Mouse (Mus musculus) stomach, postnatal 0 days (tissue): ENCODE results near the gene Ggt6. TPM values are rescaled to one million over a fixed set of nuclear protein-coding genes. Genes with fewer than 3 reads are reported as not detected.
A peak's percentile ranks its signal among the peaks of the same experiment; 100 is the strongest.

Experiments used
- ATAC-seq: fragments of 200-750 bp; cut with Nextera tagmentation; 2 replicates; pipeline ENCODE4 v1.8.0; 2017; ENCODE audit not compliant: low FRiP score, low TSS enrichment
- DNase-seq: peaks from one replicate; pipeline ENCODE4 v3.0.0-alpha.2; 2016; ENCODE audit warnings: low spot score
- H3K27ac ChIP-seq: fragments of 300-500 bp; sonication (generic); replicated peaks from 2 replicates; pipeline ENCODE4 v1.5.1; 2014; ENCODE audit warnings: mild to moderate bottlenecking, control low read depth
- H3K27me3 ChIP-seq: fragments of 300-500 bp; sonication (generic); 2 replicates; pipeline ENCODE4 v1.6.1; 2014; ENCODE audit warnings: low read length; ENCODE audit not compliant: control insufficient read depth, insufficient read depth
- H3K36me3 ChIP-seq: fragments of 300-500 bp; sonication (generic); 2 replicates; pipeline ENCODE4 v1.6.1; 2014; ENCODE audit warnings: low read length, mixed read lengths; ENCODE audit not compliant: control insufficient read depth, insufficient read depth
- H3K4me1 ChIP-seq: fragments of 300-500 bp; sonication (generic); replicated peaks from 2 replicates; pipeline ENCODE4 v1.6.1; 2014; ENCODE audit warnings: antibody characterized with exemption; ENCODE audit not compliant: control insufficient read depth, insufficient read depth
- H3K4me2 ChIP-seq: fragments of 300-500 bp; sonication (generic); replicated peaks from 2 replicates; pipeline ENCODE4 v1.6.1; 2014; ENCODE audit warnings: low read depth, mild to moderate bottlenecking, control low read depth, moderate library complexity
- H3K4me3 ChIP-seq: fragments of 300-500 bp; sonication (generic); 2 replicates; pipeline ENCODE4 v1.5.1; 2014; ENCODE audit warnings: low read depth, low read length, control low read depth
- H3K9ac ChIP-seq: fragments of 300-500 bp; sonication (generic); 2 replicates; pipeline ENCODE4 v1.6.1; 2014; ENCODE audit warnings: mild to moderate bottlenecking, low read length, control low read depth, mixed read lengths
- H3K9me3 ChIP-seq: fragments of 300-500 bp; sonication (generic); 2 replicates; pipeline ENCODE4 v1.6.1; 2016; ENCODE audit warnings: low read length; ENCODE audit not compliant: control insufficient read depth
- CTCF ChIP-seq: IDR thresholded peaks from 2 replicates; pipeline ENCODE4 v1.5.1; 2016; ENCODE audit warnings: antibody characterized with exemption, low read depth, mild to moderate bottlenecking, moderate library complexity
- EP300 ChIP-seq: optimal IDR thresholded peaks from 2 replicates; pipeline ENCODE3; 2016; ENCODE audit warnings: antibody characterized with exemption
- WGBS: fragments of 180-500 bp; shearing (Covaris S2); extraction: QIAGEN DNeasy Blood & Tissue Kit; methylation state at CpG from one replicate; pipeline ENCODE4 v1.1.7; 2014; 5-methylcytosine and 5-hydroxymethylcytosine counted together
- polyA plus RNA-seq: library from polyadenylated mRNA; unstranded; fragments of >200 nt; fragmentation: Nextera tagmentation; extraction: Ambion mirVana; gene quantifications from 2 replicates; pipeline ENCODE4 v1.2.1, GENCODE M21; 2015

Ggt6 gene
- polyA plus RNA-seq, 1 experiment from 2014 or later: 13.0 TPM

DNA sequence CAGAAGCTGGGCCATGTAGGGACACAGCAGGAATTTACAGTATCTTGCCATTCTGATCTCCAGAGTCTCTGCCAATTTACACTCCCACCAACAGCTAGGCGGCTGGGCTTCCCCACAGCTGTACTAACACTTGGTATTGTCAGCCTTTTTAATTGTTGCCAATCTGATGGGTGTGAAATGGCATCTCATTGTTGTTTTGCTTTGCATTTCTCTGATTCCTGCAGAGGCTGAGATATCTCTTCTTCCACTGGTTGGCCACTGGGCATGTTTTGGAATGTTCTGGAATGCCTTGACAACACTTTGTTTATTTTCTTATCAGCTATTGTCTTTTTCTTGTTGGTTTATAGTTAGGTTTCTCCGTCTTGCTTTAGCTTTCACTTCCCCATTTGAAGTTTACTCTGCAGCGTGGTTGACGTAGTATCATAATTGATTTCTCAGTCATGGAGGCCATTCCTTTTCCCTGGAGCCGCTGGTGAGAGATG lies 26.2 kb downstream of the Ggt6 start:
- Histone ChIP-seq H3K27ac (no peak overlapping the region), H3K9ac (no peak overlapping the region), H3K27me3 (no peaks in the 10 kb centered on the region), H3K36me3 (no peaks in the 10 kb centered on the region), H3K4me1 (0 out of 2 replicates have a peak, but pooled peaks cover 3% of the 10 kb centered on the region), H3K4me2 (no peak overlapping the region), H3K4me3 (no peak overlapping the region), H3K9me3 (no peaks in the 10 kb centered on the region)
- DNase-seq: no peak
- no peak for ATAC-seq
- WGBS: 19% methylated on average over 5 of the region's 5 CpGs
- TF ChIP-seq CTCF (no peak), EP300 (no peak)

- DNase-seq: no peak
- no peak for ATAC-seq
- Histone ChIP-seq H3K9ac (no peak overlapping the region), H3K4me2 (no peak overlapping the region), H3K27ac (no peak overlapping the region), H3K4me1 (0 out of 2 replicates have a peak, but pooled peaks cover 10% of the 10 kb centered on the region), H3K4me3 (no peak overlapping the region), H3K27me3 (no peaks in the 10 kb centered on the region), H3K36me3 (no peaks in the 10 kb centered on the region), H3K9me3 (no peaks in the 10 kb centered on the region)
- WGBS: 65% methylated on average over 3 of the region's 3 CpGs
- TF ChIP-seq CTCF (no peak), EP300 (no peak)
Measured at GRCm38 (mm10) chr11:72464821-72465220, 29.5 kb downstream of the Ggt6 start.

- DNase-seq (no peak), ATAC-seq (peak; percentile 25)
- Histone ChIP-seq H3K4me1 (0 out of 2 replicates have a peak, but pooled peaks cover 10% of the 10 kb centered on the region), H3K27me3 (no peaks in the 10 kb centered on the region), H3K9ac (no peak overlapping the region), H3K4me3 (no peak overlapping the region), H3K27ac (peak overlapping the region; percentile 83), H3K4me2 (no peak overlapping the region; the same call in 1 of the 2 replicates), H3K9me3 (no peaks in the 10 kb centered on the region), H3K36me3 (no peaks in the 10 kb centered on the region)
- WGBS: 42% methylated on average over 11 of the region's 11 CpGs
- TF ChIP-seq CTCF: no peak
- TF ChIP-seq EP300: no peak
Measured at GRCm38 (mm10) chr11:72465978-72466693, 30.8 kb downstream of the Ggt6 start.

DNA sequence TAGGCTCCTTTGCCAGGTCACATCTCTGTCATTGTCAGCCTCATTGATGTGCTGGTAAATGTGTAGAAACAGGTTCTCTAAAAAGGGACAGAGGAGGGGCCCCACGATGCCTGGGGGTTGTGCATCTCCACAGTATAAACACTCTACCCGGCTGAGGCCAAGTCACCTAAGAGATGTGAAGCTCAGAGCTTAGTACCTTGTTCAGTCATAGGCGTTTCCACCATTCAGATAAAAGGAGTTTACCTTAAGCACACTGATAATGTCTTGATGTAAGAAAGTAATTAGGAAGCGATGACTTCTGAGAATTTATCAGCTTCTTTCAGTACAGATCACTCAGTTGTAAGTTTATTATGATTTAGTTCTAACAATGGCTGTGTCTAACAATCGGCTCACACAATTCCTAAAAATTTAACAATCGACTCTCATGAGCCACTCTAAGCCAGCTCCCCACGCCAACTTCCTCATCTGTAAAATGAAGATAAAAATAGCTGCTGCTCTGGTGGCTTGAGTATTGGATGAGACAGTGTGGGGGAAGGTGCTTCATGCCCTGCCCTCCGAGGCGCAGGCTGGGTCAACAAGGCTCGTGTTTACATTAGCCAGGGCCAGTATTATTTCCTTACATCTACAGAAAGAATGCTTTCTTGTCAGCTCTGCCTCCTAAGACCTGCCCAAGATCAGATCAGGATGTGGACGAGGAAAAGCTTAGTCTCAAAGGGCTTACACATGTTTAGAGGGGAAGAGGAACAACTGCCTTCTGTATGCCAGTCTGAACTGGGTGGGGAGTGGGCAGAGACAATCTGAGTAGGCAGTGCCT lies 31.6 kb downstream of the Ggt6 start:
- Histone ChIP-seq H3K27ac (peak overlapping the region; percentile 83), H3K27me3 (no peaks in the 10 kb centered on the region), H3K4me2 (no peak overlapping the region; the same call in 1 of the 2 replicates), H3K9me3 (no peaks in the 10 kb centered on the region), H3K4me3 (no peak overlapping the region), H3K36me3 (no peaks in the 10 kb centered on the region), H3K4me1 (0 out of 2 replicates have a peak, but pooled peaks cover 10% of the 10 kb centered on the region), H3K9ac (no peak overlapping the region)
- TF ChIP-seq CTCF (no peak), EP300 (no peak)
- peak; percentile 76 for DNase-seq
- WGBS: 6% methylated on average over 11 of the region's 11 CpGs
- ATAC-seq: peak; percentile 90

DNA sequence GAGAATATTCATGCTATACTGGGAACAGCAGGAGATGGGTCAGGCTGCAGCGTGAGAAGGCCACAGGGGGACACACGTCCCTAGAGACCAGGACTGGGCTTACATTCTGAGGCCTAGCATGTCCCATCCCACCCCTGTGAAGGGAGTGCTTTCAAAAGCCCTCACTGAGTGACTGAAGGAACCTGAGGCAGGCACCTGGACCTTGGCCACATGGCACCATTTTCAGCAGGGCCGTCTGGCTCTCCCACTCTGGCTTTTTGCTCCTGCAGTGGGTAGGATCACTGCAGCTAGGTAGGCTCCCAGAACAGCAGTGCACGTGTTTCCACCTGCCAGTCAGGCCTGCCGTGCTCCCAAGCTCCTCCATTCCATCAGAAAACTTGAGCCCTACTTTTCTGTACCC lies 33.2 kb downstream of the Ggt6 start:
- TF ChIP-seq EP300: no peak
- no peak for TF ChIP-seq CTCF
- no peak overlapping the region for H3K9ac ChIP-seq
- no peak overlapping the region for H3K4me3 ChIP-seq
- H3K4me2 ChIP-seq: no peak overlapping the region
- ATAC-seq (no peak), DNase-seq (no peak)
- H3K4me1 ChIP-seq: 0 out of 2 replicates have a peak, but pooled peaks cover 10% of the 10 kb centered on the region
- H3K36me3 ChIP-seq: no peaks in the 10 kb centered on the region
- peak overlapping the region; percentile 79 for H3K27ac ChIP-seq
- H3K27me3 ChIP-seq: no peaks in the 10 kb centered on the region
- 61% methylated on average over 5 of the region's 5 CpGs for WGBS
- no peaks in the 10 kb centered on the region for H3K9me3 ChIP-seq
